Mouse (Mus musculus): ENCODE results near the gene Defa20. TPM values are rescaled to one million over a fixed set of nuclear protein-coding genes. Genes with fewer than 3 reads are reported as not detected.
"Not testable (repeated sequence)": the region's sequence is repeated elsewhere in the genome, so short reads cannot be mapped to it uniquely, and the experiment has no call there.

The Defa20 gene
- not detected in 2 replicates for polyA plus RNA-seq (2011; ENCODE audit: insufficient read depth, insufficient read length, low read depth, missing spikeins)

- not testable (repeated sequence) for H3K9me3 ChIP-seq (replicated peaks; ENCODE audit: control insufficient read depth, insufficient read depth, low read length, poor library complexity, severe bottlenecking); H3K27ac ChIP-seq (ENCODE audit: insufficient read depth, low read length); H3K9ac ChIP-seq (ENCODE audit: low read depth, poor library complexity, severe bottlenecking); H3K4me1 ChIP-seq (ENCODE audit: control insufficient read depth, insufficient read depth, low read length); H3K4me3 ChIP-seq (ENCODE audit: low read depth, low read length); H3K27me3 ChIP-seq (ENCODE audit: control insufficient read depth, insufficient read depth, low read length, poor library complexity, severe bottlenecking); H3K36me3 ChIP-seq (ENCODE audit: control insufficient read depth, insufficient read depth, low read length, poor library complexity, severe bottlenecking)
These were observed at the start of gene Defa20 for GRCm38 (mm10) chr8:21508958-21509357. Gene Defa20 (plus strand): TSS chr8:21509258.

DNA sequence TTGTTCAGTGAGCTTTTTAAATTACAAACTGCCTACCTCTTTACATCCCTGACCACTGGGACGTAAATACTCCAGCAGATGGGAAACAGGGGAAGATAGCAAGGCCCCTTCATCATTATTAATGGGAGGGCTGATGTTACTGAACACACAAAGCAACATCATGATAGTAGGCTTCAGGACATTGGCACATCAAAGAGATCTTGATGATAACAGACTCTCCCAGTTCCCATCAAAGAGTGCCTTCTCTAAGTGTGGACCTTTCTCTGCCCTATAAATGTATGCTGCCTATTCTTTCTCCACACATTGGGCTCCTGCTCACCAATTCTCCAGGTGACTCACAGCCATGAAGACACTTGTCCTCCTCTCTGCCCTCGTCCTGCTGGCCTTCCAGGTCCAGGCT is 19.7 kb downstream of the Defa20 start, which contains the start of gene Defa32:
Gene Defa32, plus strand, starts transcription at position 301 of the 400 bp plus-strand sequence.
- H3K36me3 ChIP-seq (ENCODE audit: control insufficient read depth, insufficient read depth, low read length, poor library complexity, severe bottlenecking); H3K9me3 ChIP-seq (replicated peaks; ENCODE audit: control insufficient read depth, insufficient read depth, low read length, poor library complexity, severe bottlenecking): not testable (repeated sequence)

More for the DNA sequence above, 19.7 kb downstream of the Defa20 start, which contains the start of gene Defa32:
- not testable (repeated sequence) for H3K9ac ChIP-seq (ENCODE audit: low read depth, poor library complexity, severe bottlenecking); H3K27ac ChIP-seq (ENCODE audit: insufficient read depth, low read length); H3K4me3 ChIP-seq (ENCODE audit: low read depth, low read length); H3K27me3 ChIP-seq (ENCODE audit: control insufficient read depth, insufficient read depth, low read length, poor library complexity, severe bottlenecking); H3K4me1 ChIP-seq (ENCODE audit: control insufficient read depth, insufficient read depth, low read length)

Other genes starting within 250 kb of the Defa20 start
- not detected in 2 replicates for gene Defa27, start 193.7 kb upstream of the Defa20 start, polyA plus RNA-seq (2011; ENCODE audit: insufficient read depth, insufficient read length, low read depth, missing spikeins)
- gene Defa29, start 182.2 kb upstream of the Defa20 start, polyA plus RNA-seq (2011; ENCODE audit: insufficient read depth, insufficient read length, low read depth, missing spikeins), result not detected in 2 replicates
- not detected in 2 replicates for gene Defa2, start 130.7 kb upstream of the Defa20 start, polyA plus RNA-seq (2011; ENCODE audit: insufficient read depth, insufficient read length, low read depth, missing spikeins)
- gene Defa33, start 117.4 kb upstream of the Defa20 start, polyA plus RNA-seq (2011; ENCODE audit: insufficient read depth, insufficient read length, low read depth, missing spikeins), result not detected in 2 replicates
- gene Defa36, start 81.8 kb upstream of the Defa20 start, polyA plus RNA-seq (2011; ENCODE audit: insufficient read depth, insufficient read length, low read depth, missing spikeins), result not detected in 2 replicates
- not detected in 2 replicates for gene Gm7849, start 52.7 kb upstream of the Defa20 start, polyA plus RNA-seq (2011; ENCODE audit: insufficient read depth, insufficient read length, low read depth, missing spikeins)
- gene Defa32, start 19.8 kb downstream of the Defa20 start, polyA plus RNA-seq (2011; ENCODE audit: insufficient read depth, insufficient read length, low read depth, missing spikeins), result not detected in 2 replicates
- not detected in 2 replicates for gene Defa37, start 56.1 kb downstream of the Defa20 start, polyA plus RNA-seq (2011; ENCODE audit: insufficient read depth, insufficient read length, low read depth, missing spikeins)
- not detected in 2 replicates for gene Defa28, start 73.7 kb downstream of the Defa20 start, polyA plus RNA-seq (2011; ENCODE audit: insufficient read depth, insufficient read length, low read depth, missing spikeins)
- not detected in 2 replicates for gene Gm7861, start 85.2 kb downstream of the Defa20 start, polyA plus RNA-seq (2011; ENCODE audit: insufficient read depth, insufficient read length, low read depth, missing spikeins)
- not detected in 2 replicates for gene Defa26, start 108.9 kb downstream of the Defa20 start, polyA plus RNA-seq (2011; ENCODE audit: insufficient read depth, insufficient read length, low read depth, missing spikeins)
- not detected in 2 replicates for gene Defa17, start 146.5 kb downstream of the Defa20 start, polyA plus RNA-seq (2011; ENCODE audit: insufficient read depth, insufficient read length, low read depth, missing spikeins)
- gene Defa34, start 156.5 kb downstream of the Defa20 start, polyA plus RNA-seq (2011; ENCODE audit: insufficient read depth, insufficient read length, low read depth, missing spikeins), result not detected in 2 replicates
- gene AY761184, start 194.4 kb downstream of the Defa20 start, polyA plus RNA-seq (2011; ENCODE audit: insufficient read depth, insufficient read length, low read depth, missing spikeins), result not detected in 2 replicates
- gene Defa24, start 225.2 kb downstream of the Defa20 start, polyA plus RNA-seq (2011; ENCODE audit: insufficient read depth, insufficient read length, low read depth, missing spikeins), result not detected in 2 replicates